Mouse (Mus musculus) CH12.LX (cell line): Measurements from ENCODE around the gene Hsdl2. TPM values are rescaled to one million over a fixed set of nuclear protein-coding genes. Genes with fewer than 3 reads are reported as not detected.

ENCODE experiments used
- DNase-seq: peaks from one replicate; pipeline ENCODE4 v3.0.0-alpha.2; 2013; ENCODE audit errors: extremely low read depth
- H3K27ac ChIP-seq: 2 replicates; pipeline ENCODE4 v1.5.1; 2012; ENCODE audit warnings: low read depth, mild to moderate bottlenecking, control low read depth, moderate library complexity; ENCODE audit not compliant: insufficient read depth
- H3K27me3 ChIP-seq: replicated peaks from 2 replicates; pipeline ENCODE3; 2012; ENCODE audit warnings: inconsistent platforms
- H3K36me3 ChIP-seq, 2 experiments: replicated peaks in 1 of 2; 2 replicates each; pipeline versions ENCODE3 to v1.6.1; 2012; ENCODE audit warnings: inconsistent platforms in 1 of 2, low read length in 1 of 2, mild to moderate bottlenecking in 1 of 2, mixed read lengths in 1 of 2, moderate library complexity in 1 of 2; ENCODE audit not compliant: control insufficient read depth in 1 of 2, insufficient read depth in 1 of 2
- H3K4me1 ChIP-seq, 2 experiments: 2 replicates each; pipeline ENCODE4 v1.6.1; 2012; ENCODE audit warnings: inconsistent platforms in 1 of 2, moderate library complexity in 1 of 2; ENCODE audit not compliant: insufficient read depth in 2 of 2, control insufficient read depth in 1 of 2
- H3K4me2 ChIP-seq: 2 replicates; pipeline ENCODE4 v1.6.1; 2012; ENCODE audit warnings: low read depth, mild to moderate bottlenecking, control low read depth; ENCODE audit not compliant: poor library complexity, insufficient read depth, severe bottlenecking
- H3K4me3 ChIP-seq, 3 experiments: fragments of 150-350 bp in 1 of 3; sonication (generic) in 1 of 3; replicated peaks in 1 of 3; 2 replicates each; pipeline versions ENCODE3 to v1.5.1; 2011 to 2012; ENCODE audit warnings: low read depth in 2 of 3, low read length in 2 of 3, mild to moderate bottlenecking in 2 of 3, moderate library complexity in 2 of 3, control low read depth in 1 of 3, improper control_type of control experiment in 1 of 3, inconsistent platforms in 1 of 3, mixed read lengths in 1 of 3; ENCODE audit not compliant: poor library complexity in 1 of 3
- H3K79me2 ChIP-seq: replicated peaks from 2 replicates; pipeline ENCODE4 v1.6.1; 2012; ENCODE audit warnings: mild to moderate bottlenecking, moderate library complexity; ENCODE audit not compliant: control insufficient read depth, poor library complexity, insufficient read depth, severe bottlenecking; ENCODE audit errors: extremely low read depth
- H3K9ac ChIP-seq: 2 replicates; pipeline ENCODE4 v1.6.1; 2012; ENCODE audit warnings: low read depth, mild to moderate bottlenecking, control low read depth, moderate library complexity; ENCODE audit not compliant: insufficient read depth
- H3K9me3 ChIP-seq: replicated peaks from 2 replicates; pipeline ENCODE3; 2012; ENCODE audit warnings: low read length, inconsistent platforms, mixed read lengths
- CTCF ChIP-seq, 2 experiments: IDR thresholded peaks in 1 of 2; conservative IDR thresholded peaks in 1 of 2; 2 replicates each; pipeline ENCODE4 v1.5.1; 2011 to 2012; ENCODE audit warnings: low read depth in 2 of 2, low read length in 2 of 2, improper control_type of control experiment in 1 of 2, inconsistent platforms in 1 of 2, mild to moderate bottlenecking in 1 of 2, moderate library complexity in 1 of 2
- EP300 ChIP-seq: IDR thresholded peaks from 2 replicates; pipeline ENCODE4 v1.6.1; 2011; ENCODE audit warnings: low read length, improper control_type of control experiment
- GABPA ChIP-seq: IDR thresholded peaks from 2 replicates; pipeline ENCODE4 v1.6.1; 2012; ENCODE audit warnings: low read depth, low read length, improper control_type of control experiment, inconsistent platforms; ENCODE audit not compliant: insufficient replicate concordance
- JUND ChIP-seq: conservative IDR thresholded peaks from 2 replicates; pipeline ENCODE4 v1.6.1; 2011; ENCODE audit warnings: low read depth, low read length, improper control_type of control experiment
- MAFK ChIP-seq: IDR thresholded peaks from 2 replicates; pipeline ENCODE4 v1.6.1; 2011; ENCODE audit warnings: low read length, improper control_type of control experiment; ENCODE audit not compliant: insufficient replicate concordance
- MEF2A ChIP-seq: IDR thresholded peaks from 2 replicates; pipeline ENCODE4 v1.6.1; 2014; ENCODE audit warnings: low read depth, mild to moderate bottlenecking, inconsistent platforms, low read length, improper control_type of control experiment, borderline replicate concordance
- MXI1 ChIP-seq: IDR thresholded peaks from 2 replicates; pipeline ENCODE4 v1.6.1; 2011; ENCODE audit warnings: mild to moderate bottlenecking, low read depth, low read length, improper control_type of control experiment
- MYC ChIP-seq: IDR thresholded peaks from 2 replicates; pipeline ENCODE4 v1.6.1; 2011; ENCODE audit warnings: low read depth, mild to moderate bottlenecking, improper control_type of control experiment, low read length
- PAX5 ChIP-seq: IDR thresholded peaks from 2 replicates; pipeline ENCODE4 v1.6.1; 2012; ENCODE audit warnings: low read length, inconsistent platforms, mixed read lengths
- SMC3 ChIP-seq: IDR thresholded peaks from 2 replicates; pipeline ENCODE4 v1.6.1; 2011; ENCODE audit warnings: low read depth, low read length, improper control_type of control experiment
- TCF12 ChIP-seq: IDR thresholded peaks from 2 replicates; pipeline ENCODE4 v1.6.1; 2014; ENCODE audit warnings: low read depth, mild to moderate bottlenecking, inconsistent platforms, low read length, improper control_type of control experiment
- USF1 ChIP-seq: IDR thresholded peaks from 2 replicates; pipeline ENCODE4 v1.6.1; 2014; ENCODE audit warnings: low read depth, mild to moderate bottlenecking, inconsistent platforms, low read length, improper control_type of control experiment
- ZKSCAN1 ChIP-seq: IDR thresholded peaks from 2 replicates; pipeline ENCODE4 v1.6.1; 2012; ENCODE audit warnings: low read depth, inconsistent platforms, low read length, improper control_type of control experiment, borderline replicate concordance
- ZNF384 ChIP-seq: IDR thresholded peaks from 2 replicates; pipeline ENCODE4 v1.6.1; 2012; ENCODE audit warnings: low read depth, low read length, improper control_type of control experiment, inconsistent platforms
- dilution Hi-C: fragments of 300-500 bp; cut with MboI; formaldehyde crosslinking; loops from 2 replicates; pipeline ENCODE4 v1.14.3; 2020; ENCODE audit warnings: low sequenced_read_pairs; ENCODE audit not compliant: extremely low pct_unique_long_range_greater_than_20kb, extremely low pct_ligation_motif_present
- in situ Hi-C: fragments of 300-500 bp; cut with MboI; formaldehyde crosslinking; loops from 3 replicates; pipeline ENCODE4 v1.14.3; 2019; ENCODE audit warnings: low sequenced_read_pairs, low pct_ligation_motif_present, low pct_unique_long_range_greater_than_20kb, mixed read lengths
- polyA plus RNA-seq: library from polyadenylated mRNA; unstranded; fragments of >175 nt; gene quantifications from 2 replicates; pipeline ENCODE4 v1.2.1, GENCODE M21; 2012; ENCODE audit warnings: low read depth; ENCODE audit not compliant: insufficient read length
- total RNA-seq, 2 experiments: library from RNA; depleted of rRNA; stranded (reverse); fragments of 300-350 nt in 1 of 2; fragments of >200 nt in 1 of 2; gene quantifications; 2 replicates each; pipeline ENCODE4 v1.2.3; 2012 to 2014

Gene Hsdl2
- total and polyA plus RNA-seq, 3 experiments = 7.0 to 10.4 (median 9.7) TPM

DNA sequence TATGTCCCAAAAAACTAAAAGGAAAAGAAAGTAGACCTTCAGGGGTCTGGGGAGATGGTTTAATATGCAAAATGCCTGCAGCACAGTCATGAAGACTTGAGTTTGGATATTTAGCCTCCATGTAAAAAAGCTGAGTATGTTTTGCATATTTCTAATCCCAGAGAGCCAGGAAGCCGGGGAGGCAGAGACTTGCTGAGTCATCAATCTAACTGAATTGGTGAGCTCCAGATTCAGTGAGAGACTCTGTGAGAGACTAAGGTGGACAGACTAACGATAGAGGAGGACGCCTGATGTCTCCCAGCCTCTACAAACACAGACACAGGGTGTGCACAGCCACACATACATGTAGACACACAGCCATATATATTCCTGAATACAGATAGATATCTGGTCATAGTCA, 23.5 kb downstream of the Hsdl2 start:
- peaks cover 0 to 13% of the 10 kb centered on the region in 2 experiments; a peak in 2 of 4 replicates for H3K4me1 ChIP-seq
- no peaks in the 10 kb centered on the region for H3K9me3 ChIP-seq
- no peak for DNase-seq
- H3K79me2 ChIP-seq = no peaks in the 10 kb centered on the region
- peak; percentile 92 for TF ChIP-seq MAFK
- no peak for TF ChIP-seq USF1
- no peak for TF ChIP-seq MXI1
- TF ChIP-seq EP300 = no peak
- TF ChIP-seq PAX5 = no peak
- no peak for TF ChIP-seq SMC3
- no peak for TF ChIP-seq MEF2A
- no peaks in the 10 kb centered on the region for H3K27me3 ChIP-seq
- H3K36me3 ChIP-seq = peaks cover 0 to 2% of the 10 kb centered on the region in 2 experiments
- no peak overlapping the region for H3K4me3 ChIP-seq
- in situ Hi-C loops (loop anchor here (25.0 kb wide), 1 partner anchor 157 kb away; no protein-coding TSS in a partner anchor), dilution Hi-C loops (no loop called here)
- H3K9ac ChIP-seq = no peak overlapping the region
- no peak overlapping the region for H3K27ac ChIP-seq
- 0 out of 2 replicates have a peak overlapping the region, but pooled peaks have one; percentile 1 for H3K4me2 ChIP-seq

GRCm38 (mm10) chr4:59605501-59605900, 24.1 kb downstream of the Hsdl2 start:
- Histone ChIP-seq H3K27me3 (no peaks in the 10 kb centered on the region), H3K4me2 (no peak overlapping the region), H3K27ac (no peak overlapping the region), H3K9ac (no peak overlapping the region)
- DNase-seq = no peak
- in situ Hi-C loops = loop anchor here (25.0 kb wide), 1 partner anchor 157 kb away; no protein-coding TSS in a partner anchor
- TF ChIP-seq MAFK (no peak), JUND (no peak), MYC (no peak), SMC3 (no peak), CTCF (conservative IDR thresholded peaks at IDR 0.05 in 1 of 2, IDR thresholded peaks at IDR 0.05 in 1 of 2; ENCODE audit: low read depth in 2 of 2, low read length in 2 of 2) (no peak), ZNF384 (no peak), GABPA (no peak), ZKSCAN1 (no peak)
- TF ChIP-seq, all 38 proteins: peak for 0
- Histone ChIP-seq H3K9me3 (peaks cover under 1% of the 10 kb centered on the region), H3K4me1 (peaks cover 0 to 9% of the 10 kb centered on the region in 2 experiments; a peak in 2 of 4 replicates), H3K4me3 (no peak overlapping the region), H3K36me3 (peaks cover 0 to 2% of the 10 kb centered on the region in 2 experiments), H3K79me2 (no peaks in the 10 kb centered on the region)
- dilution Hi-C loops = no loop called here

DNA sequence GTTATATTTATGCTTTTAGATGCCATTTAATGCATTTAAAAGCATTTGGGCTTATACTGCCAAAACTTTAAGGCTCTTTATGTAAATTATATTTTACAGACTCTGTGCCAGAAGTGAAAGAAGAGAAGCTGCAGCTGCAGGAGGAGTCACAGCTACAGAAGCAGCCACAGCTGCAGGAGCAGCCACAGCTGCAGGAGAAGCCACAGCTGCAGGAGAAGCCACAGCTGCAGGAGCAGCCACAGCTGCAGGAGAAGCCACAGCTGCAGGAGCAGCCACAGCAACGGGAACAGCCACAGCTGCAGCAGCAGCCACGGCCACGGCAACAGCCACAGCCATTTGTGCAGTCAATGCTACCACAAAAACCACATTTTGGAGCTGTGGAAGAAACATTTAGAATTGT, 29.0 kb downstream of the Hsdl2 start:
- Histone ChIP-seq H3K9ac (no peak overlapping the region), H3K27ac (no peak overlapping the region), H3K36me3 (peaks cover 0 to 8% of the 10 kb centered on the region in 2 experiments), H3K4me2 (no peak overlapping the region), H3K4me1 (no peaks in the 10 kb centered on the region), H3K4me3 (no peak overlapping the region), H3K27me3 (no peaks in the 10 kb centered on the region), H3K9me3 (peaks cover 2% of the 10 kb centered on the region), H3K79me2 (no peaks in the 10 kb centered on the region)
- TF ChIP-seq TCF12 (peak; percentile 76), SMC3 (no peak)
- in situ Hi-C loops = loop anchor here (25.0 kb wide), 1 partner anchor 152 kb away; no protein-coding TSS in a partner anchor
- dilution Hi-C loops = no loop called here
- no peak for DNase-seq
